Mouse (Mus musculus) CD8-positive naive resting alpha-beta T cell, adult 2 months (primary cell): ENCODE measurements at regions not wholly inside any gene's neighbourhood (a gene's known extent, or its start where the extent isn't known, plus 50 kb on each side); places are given as distances from the start of the nearest gene placed in this dataset.

Experiments used
- DNase-seq, 2 experiments: peaks; one replicate each; pipeline ENCODE4 v3.0.0; 2022; ENCODE audit warnings: low read depth in 2 of 2, low spot score in 2 of 2

- no peak for DNase-seq
These were observed 105.1 kb upstream of the Sdk1 start for GRCm38 (mm10) chr5:141136239-141136638.

DNA sequence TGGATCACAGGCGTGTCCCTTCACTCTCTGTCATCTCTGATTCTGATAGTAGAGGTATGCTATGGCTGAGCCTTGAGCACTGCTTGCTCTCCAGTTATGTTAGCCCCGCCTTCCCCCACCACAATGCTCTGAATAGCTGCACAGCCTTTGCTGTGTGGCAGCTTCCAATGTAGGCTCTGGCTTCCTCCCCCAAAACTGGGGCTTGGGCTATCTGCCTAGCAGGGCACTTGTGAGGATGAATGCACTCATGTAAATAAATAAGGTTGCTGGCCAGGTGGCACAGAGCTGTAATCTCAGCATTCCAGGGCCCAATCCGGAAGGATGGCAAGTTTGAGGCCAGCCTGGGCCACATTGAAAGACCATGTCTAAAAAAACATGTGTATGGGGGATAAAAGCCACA, 103.6 kb upstream of the Sdk1 start:
- DNase-seq, result no peak

GRCm38 (mm10) chr5:141138771-141139360, 102.4 kb upstream of the Sdk1 start:
- no peak for DNase-seq

GRCm38 (mm10) chr5:141139361-141139912, 101.9 kb upstream of the Sdk1 start:
- no peak for DNase-seq

DNA sequence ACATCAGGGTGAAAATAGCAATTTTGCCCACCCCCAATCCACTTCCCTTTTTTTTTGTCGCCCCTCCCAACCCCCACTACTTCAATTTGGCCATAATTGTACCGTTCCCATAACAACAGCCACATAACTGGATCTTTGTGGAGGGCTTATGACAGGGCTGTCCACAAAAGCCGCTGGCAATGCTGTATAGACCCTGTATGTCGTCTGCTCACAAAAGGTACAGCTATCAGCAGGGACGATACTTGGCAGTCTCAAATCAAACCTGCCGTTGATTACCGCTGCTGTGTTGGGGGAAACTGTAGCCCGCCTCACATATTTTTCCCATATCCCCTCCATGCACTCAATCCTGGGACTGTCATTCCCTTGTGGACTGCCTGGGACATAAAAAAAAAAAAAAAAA, 80.9 kb upstream of the Sdk1 start:
- DNase-seq, result no peak

- DNase-seq, result no peak
These were observed 80.3 kb upstream of the Sdk1 start for GRCm38 (mm10) chr5:141160956-141161355.

DNA sequence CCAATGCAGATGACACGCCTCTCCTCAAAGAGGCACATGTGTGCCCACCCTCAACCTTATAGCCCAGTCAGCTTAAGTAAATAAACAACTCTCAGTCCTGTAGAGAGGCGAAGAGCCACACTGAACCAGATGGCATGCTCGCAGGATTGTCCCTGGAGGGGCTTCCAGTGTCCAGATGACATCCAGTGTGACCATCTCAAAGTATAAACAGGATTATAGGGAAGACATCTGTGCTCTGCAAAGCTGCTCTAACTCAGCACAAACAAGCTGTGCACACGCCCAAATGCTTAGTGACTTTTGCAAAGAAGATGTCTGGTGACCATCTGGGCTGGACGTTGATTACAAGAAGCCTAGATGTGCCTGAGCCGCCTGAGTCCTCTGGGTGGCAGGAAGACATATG, 58.8 kb upstream of the Sdk1 start:
- DNase-seq, result no peak

GRCm38 (mm10) chr5:141189033-141189432, 52.3 kb upstream of the Sdk1 start:
- DNase-seq, result no peak
